Mouse (Mus musculus): ENCODE data around the gene Abhd12.

Abhd12 gene

DNA sequence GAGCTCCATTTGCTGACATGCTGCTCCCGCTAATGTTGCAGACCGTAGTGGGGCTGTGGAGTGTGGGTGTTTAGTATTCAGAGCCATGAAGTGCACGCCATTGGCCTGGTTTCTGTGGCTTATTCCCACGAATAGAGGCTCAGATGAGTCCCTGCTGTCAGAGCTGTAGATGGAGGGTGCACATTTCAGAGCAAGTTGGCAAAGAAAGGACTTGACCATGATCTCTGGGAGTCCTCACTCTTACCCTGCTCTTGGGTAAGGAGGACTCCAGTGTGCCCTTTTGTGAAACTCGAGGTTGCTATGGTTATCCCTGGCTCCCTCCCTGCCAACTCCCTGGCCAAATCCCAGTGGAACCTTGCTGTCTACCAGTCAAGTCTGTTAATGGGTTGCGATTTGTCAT, 96.2 kb downstream of the Abhd12 start:
- no peak for DNase-seq (ENCODE audit: low read depth, low spot score)

DNA sequence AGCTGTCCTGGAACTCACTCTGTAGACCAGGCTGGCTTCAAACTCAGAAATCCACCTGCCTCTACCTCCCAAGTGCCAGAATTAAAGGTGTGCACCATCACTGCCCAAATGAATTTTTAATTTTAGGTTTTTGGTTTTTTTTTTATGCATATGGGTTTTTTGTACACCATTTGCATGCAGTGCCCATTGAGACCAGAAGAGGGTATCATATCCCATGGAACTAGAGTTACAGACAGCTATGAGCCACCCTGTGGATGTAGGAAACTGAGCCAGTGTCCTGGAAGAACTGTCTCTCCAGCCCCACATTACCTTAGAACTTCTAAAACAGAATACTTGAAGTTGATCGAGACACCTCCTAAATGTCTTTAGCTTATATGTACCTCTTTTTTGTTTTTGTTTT, 101.5 kb downstream of the Abhd12 start:
- peak; percentile 37 for DNase-seq (ENCODE audit: low read depth, low spot score)

DNA sequence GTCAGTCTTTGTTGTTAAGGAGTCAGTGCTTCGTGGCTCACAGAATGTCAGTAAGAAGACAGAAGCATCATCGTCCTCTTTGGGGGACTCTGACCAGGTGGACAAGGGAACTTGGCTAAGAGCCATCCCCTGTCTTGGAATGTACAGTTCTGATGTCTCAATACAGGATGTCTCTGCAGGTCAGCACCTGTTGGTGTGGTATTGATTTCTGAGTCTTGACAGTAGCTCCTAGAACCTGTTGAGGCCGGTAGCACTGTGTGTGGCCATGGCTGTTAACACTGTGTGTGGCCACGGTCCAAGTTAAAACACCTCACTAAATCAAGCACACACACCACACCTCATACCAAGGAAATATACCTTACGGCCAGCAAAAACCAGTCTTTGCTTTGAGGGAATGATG, 103.9 kb downstream of the Abhd12 start:
- DNase-seq (ENCODE audit: low read depth, low spot score): no peak

DNA sequence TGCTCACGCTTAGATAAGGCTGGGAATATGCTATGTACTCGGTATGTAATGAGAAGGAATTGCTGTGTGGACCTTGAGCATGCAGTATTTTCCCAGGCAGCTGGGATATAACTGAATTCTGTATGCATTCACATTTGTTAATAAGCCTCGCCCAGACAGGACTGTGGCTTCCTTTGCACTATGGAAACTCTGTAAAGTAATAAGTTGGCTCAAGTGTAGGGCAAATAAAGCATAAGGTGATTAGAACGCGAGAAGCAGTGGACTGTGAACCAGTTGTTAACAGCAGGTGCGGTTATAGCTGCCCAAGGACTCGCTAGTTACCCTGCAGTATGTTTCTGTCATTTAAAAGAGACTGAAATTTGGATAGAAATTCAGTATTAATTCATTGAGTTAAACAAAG, 106.5 kb downstream of the Abhd12 start:
- no peak for DNase-seq (ENCODE audit: low read depth, low spot score)

DNA sequence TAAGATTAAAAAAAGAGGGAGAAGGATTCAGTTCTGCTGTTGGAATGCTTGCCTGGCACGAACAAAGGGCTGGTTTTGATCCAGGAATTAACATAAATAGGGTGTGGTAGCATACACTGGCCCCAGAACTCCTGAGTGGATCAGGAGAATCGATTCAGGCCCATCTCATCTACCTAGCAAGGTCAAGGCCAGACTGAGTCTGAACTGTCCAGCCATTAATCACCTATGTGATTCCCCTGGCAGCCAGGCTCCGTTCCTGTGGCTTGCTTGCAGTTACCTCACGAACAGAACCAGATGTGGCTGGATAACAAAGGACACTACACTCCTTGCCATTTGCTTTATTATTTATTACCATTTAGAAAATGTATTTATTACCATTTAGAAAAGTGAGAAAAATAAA, 111.2 kb downstream of the Abhd12 start:
- no peak for DNase-seq (ENCODE audit: low read depth, low spot score)

DNA sequence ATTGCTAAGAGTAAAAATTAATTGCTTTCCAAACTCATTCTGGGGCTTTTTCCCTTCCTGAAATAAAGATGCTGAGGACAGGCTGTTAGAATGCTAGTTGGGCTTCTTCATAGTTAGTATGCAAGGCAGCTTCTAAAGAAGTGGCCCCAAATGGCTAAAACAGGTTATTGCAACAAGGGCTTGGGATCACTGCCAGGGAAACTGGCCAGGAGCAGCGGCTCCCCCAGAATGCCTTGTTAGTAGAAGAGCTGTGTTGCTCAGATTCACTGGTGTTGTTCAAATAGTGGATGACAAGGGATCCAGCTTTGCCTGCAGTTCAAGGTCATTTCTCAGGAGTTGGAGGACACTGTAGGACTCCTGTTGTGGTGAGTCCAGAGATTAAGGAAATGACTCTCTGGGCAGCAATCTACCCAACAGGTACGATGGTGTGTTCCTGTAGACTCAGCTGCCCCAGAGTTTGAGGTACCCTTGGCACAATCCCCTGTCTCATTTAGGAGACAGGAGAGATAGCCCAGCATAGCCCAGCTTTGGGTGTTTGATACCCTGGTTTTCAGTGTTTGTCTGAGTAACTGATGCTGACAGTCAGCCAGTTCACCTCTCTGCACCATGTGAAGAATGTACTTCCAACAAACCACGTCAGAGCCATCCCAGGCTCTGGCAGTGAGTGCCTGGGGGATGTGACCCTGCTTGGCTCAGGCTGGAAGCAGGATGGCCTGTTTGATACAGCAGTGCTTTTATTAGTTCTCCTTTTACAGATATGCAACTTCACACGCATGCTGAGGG, 115.6 kb downstream of the Abhd12 start:
- DNase-seq (ENCODE audit: low read depth, low spot score): peak; percentile 26

DNA sequence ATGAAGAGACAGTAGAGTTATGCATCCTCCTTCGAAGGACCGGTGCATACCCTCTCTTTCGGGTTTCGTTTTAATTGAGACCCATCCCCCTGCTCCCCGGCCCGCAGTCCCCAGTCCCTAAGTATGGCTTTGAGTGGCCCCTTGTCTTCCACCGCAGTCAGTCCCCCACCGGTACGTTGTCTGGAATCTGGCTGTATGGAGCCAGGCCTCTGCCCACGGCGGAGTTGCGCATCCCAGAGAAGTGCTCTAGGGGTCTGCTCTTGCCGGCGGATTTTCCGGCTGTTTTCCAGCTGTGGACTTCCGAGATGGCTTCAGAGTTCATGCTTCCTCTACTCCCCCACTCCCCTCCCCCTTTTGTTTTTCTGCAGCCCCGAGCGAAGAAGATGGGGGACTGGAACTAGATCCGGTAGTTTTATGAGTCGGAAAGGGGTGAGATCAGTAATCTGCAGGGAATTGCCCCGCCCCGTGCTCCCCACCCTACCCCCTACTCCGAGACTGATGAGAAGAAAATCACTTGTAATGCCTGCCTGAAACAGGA, 117.2 kb downstream of the Abhd12 start:
- peak; percentile 21 for DNase-seq (ENCODE audit: low read depth, low spot score)

DNA sequence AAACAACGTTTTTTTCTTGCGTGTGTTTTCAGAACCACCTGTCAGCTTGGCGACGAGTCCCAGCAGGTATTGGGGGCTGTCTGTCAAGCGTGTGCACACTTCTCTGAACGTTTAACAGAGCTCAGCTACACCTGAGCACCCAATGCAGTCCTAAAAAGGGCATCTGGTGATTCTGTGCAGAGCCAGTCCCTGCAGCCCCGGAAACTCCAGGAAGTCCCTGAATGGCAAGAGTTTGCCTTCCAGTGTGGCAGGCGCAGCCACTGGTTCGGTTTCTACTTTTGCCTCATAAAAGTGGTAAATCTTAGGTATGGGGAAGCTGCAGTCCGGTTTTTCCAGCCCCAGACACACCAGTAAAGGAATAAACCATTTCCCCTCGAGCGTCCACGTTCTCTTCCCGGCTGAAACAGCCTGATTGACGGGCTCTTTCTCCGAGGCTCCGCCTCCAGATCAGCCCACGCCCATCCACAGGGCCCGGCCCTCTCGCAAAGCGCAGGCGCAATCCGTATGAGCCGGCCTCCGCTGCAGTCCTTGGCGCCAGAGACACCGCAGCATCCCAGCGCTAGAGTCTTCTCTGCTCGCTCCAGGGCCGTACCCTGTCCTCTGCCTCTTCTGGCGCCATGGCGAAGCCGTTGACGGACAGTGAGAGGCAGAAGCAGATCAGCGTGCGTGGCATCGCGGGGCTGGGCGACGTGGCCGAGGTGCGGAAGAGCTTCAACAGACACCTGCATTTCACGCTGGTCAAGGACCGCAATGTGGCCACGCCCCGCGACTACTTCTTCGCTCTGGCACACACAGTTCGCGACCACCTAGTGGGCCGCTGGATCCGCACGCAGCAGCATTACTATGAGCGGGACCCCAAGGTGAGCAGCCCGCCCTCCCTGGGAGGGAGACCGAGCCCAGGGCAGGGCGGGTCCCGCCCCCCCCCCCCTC, 118.0 kb downstream of the Abhd12 start, which contains the start of gene Pygb:
TSS of gene Pygb (plus strand) at position 485 of the 930 bp plus-strand sequence.
- peak; percentile 83 for DNase-seq (ENCODE audit: low read depth, low spot score)

DNA sequence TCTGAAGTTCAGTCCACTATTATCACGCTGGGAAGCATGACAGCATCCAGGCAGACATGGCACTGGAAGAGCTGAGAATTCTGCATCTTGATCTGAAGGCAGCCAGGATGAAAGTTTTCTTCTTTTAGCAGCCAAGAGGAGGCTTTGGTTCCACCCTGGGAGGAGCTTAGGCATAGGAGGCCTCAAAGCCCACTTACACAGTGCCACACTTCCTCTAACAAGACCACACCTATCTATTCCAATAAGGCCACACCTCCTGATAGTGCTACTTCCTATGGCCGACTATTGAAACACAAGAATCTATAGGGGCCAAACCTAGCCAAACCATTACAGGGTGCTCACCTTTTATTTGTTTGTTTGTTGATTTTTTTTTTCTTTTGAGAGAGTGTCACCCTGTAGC, 121.7 kb downstream of the Abhd12 start:
- no peak for DNase-seq (ENCODE audit: low read depth, low spot score)

Data from ES-CJ7 (cell line).